Mouse (Mus musculus) testis, adult 10 weeks (tissue): ENCODE results near the gene Abcc3. TPM values are rescaled to one million over a fixed set of nuclear protein-coding genes. Genes with fewer than 3 reads are reported as not detected.

ENCODE experiments used
- polyA plus RNA-seq: library from polyadenylated mRNA; stranded (reverse); fragments of 350-450 nt; fragmentation: Illumina TruSeq; extraction: RNeasy Lipid Tissue Mini Kit (QIAGEN cat#74804); gene quantifications from one replicate; pipeline ENCODE4 v1.2.3, GENCODE M21; 2014; ENCODE audit warnings: low read depth, low replicate concordance

Gene Abcc3
- 10.8 TPM for polyA plus RNA-seq

GRCm38 (mm10) chr11:94392672-94393109 is at the start of gene Abcc3:
Abcc3 (minus strand) TSS chr11:94392997.

DNA sequence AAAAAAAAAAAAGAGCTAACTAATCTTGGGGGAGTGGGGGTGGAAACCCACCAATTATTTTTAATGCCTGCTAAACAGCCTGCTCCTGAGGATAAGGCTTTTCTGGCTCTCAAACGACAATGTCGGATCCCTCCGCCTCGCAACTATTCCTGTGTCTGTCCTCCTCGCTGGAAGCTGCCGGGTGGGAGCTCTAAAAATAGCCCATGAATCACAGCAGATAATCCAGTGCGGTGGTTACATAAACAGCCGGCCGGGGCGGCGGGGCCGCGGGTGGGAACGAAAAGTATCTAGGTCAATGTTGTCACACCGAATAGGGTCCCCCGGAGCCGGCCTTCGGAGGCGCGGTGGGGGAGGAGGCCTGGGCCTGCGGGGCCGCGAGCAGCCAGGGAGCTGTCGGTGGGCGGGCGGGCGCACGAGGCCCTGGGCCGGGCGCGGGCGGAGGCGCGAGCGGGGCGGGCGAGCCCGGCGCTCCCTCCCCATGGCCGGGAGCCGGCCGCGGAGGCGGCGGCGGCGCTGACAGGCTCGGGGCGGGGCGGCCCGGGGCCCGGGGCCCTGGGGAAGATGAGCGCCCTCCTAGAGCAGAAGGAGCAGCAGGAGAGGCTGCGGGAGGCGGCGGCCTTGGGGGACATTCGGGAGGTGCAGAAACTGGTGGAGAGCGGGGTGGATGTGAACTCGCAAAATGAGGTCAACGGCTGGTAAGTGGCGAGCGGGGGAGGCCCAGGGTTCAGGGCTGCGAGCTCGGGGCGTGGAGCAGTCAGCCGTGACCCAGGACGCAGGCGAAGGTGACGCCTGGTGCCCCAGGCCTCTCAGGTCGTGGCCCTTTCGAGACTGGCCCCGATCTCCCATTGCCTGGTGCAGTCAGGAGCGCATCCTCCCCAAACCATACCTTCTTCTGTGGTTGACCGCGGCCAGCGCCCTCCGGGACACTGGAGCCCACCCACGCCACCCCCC is 64.8 kb downstream of the Abcc3 start, which contains the start of gene Ankrd40:
Gene Ankrd40 (plus strand): TSS at position 309 of the 951 bp plus-strand sequence.

GRCm38 (mm10) chr11:94321931-94322400 is 70.8 kb downstream of the Abcc3 start, which contains the start of gene Luc7l3:
Luc7l3 (minus strand) TSS chr11:94321988.

Other genes starting within 250 kb of the Abcc3 start
- 63.6 TPM for gene Tob1, start 181.5 kb downstream of the Abcc3 start, polyA plus RNA-seq
- gene Wfikkn2, start 147.0 kb downstream of the Abcc3 start, polyA plus RNA-seq = not detected
- gene Gm21885, start 111.1 kb downstream of the Abcc3 start, polyA plus RNA-seq = not detected
- 119 TPM for gene Luc7l3, start 71.0 kb downstream of the Abcc3 start, polyA plus RNA-seq
- gene Ankrd40, start 65.0 kb downstream of the Abcc3 start, polyA plus RNA-seq = 60.7 TPM
- 0.21 TPM for gene Cacna1g, start 81.2 kb upstream of the Abcc3 start, polyA plus RNA-seq
- gene Spata20, start 93.2 kb upstream of the Abcc3 start, polyA plus RNA-seq = 105 TPM
- gene Epn3, start 107.0 kb upstream of the Abcc3 start, polyA plus RNA-seq = 0.04 TPM
- gene Mycbpap, start 128.7 kb upstream of the Abcc3 start, polyA plus RNA-seq = 56.3 TPM
- 1.6 TPM for gene Rsad1, start 156.3 kb upstream of the Abcc3 start, polyA plus RNA-seq
- not detected for gene Chad, start 172.1 kb upstream of the Abcc3 start, polyA plus RNA-seq
- gene Acsf2, start 208.9 kb upstream of the Abcc3 start, polyA plus RNA-seq = 4.2 TPM
- gene Lrrc59, start 236.8 kb upstream of the Abcc3 start, polyA plus RNA-seq = 63.4 TPM